Mouse (Mus musculus) stomach, embryonic 15.5 days (tissue): ENCODE measurements at regions not wholly inside any gene's neighbourhood (a gene's known extent, or its start where the extent isn't known, plus 50 kb on each side); places are given as distances from the start of the nearest gene placed in this dataset.

Source experiments
- ATAC-seq: fragments of 200-750 bp; cut with Nextera tagmentation; 2 replicates; pipeline ENCODE4 v1.8.0; 2017; ENCODE audit warnings: low read depth, moderate number of reproducible peaks, moderate TSS enrichment; ENCODE audit not compliant: insufficient read depth, low FRiP score
- H3K27ac ChIP-seq: fragments of 300-500 bp; sonication (generic); 2 replicates; pipeline ENCODE4 v1.5.1; 2015; ENCODE audit warnings: mild to moderate bottlenecking, inconsistent platforms
- H3K27me3 ChIP-seq: fragments of 300-500 bp; sonication (generic); replicated peaks from 2 replicates; pipeline ENCODE4 v1.6.1; 2015; ENCODE audit warnings: inconsistent platforms
- H3K36me3 ChIP-seq: fragments of 300-500 bp; sonication (generic); 2 replicates; pipeline ENCODE4 v1.6.1; 2015; ENCODE audit warnings: inconsistent platforms
- H3K4me1 ChIP-seq: fragments of 300-500 bp; sonication (generic); 2 replicates; pipeline ENCODE4 v1.6.1; 2015; ENCODE audit warnings: inconsistent platforms
- H3K4me2 ChIP-seq: fragments of 300-500 bp; sonication (generic); 2 replicates; pipeline ENCODE4 v1.6.1; 2015; ENCODE audit warnings: mild to moderate bottlenecking, inconsistent platforms
- H3K4me3 ChIP-seq: fragments of 300-500 bp; sonication (generic); replicated peaks from 2 replicates; pipeline ENCODE4 v1.5.1; 2015; ENCODE audit warnings: inconsistent platforms
- H3K9ac ChIP-seq: fragments of 300-500 bp; sonication (generic); 2 replicates; pipeline ENCODE4 v1.6.1; 2015; ENCODE audit warnings: inconsistent platforms
- H3K9me3 ChIP-seq: fragments of 300-500 bp; sonication (generic); 2 replicates; pipeline ENCODE4 v1.6.1; 2016; ENCODE audit warnings: inconsistent platforms
- WGBS: fragments of 180-500 bp; shearing (Covaris S2); methylation state at CpG from one replicate; pipeline ENCODE4 v1.1.7; 2015; 5-methylcytosine and 5-hydroxymethylcytosine counted together

GRCm38 (mm10) chr3:123972367-123972766 is 281.7 kb upstream of the Ndst3 start:
- no peaks in the 10 kb centered on the region for H3K4me1 ChIP-seq
- 75% methylated on average over 3 of the region's 3 CpGs for WGBS
- H3K9me3 ChIP-seq = no peaks in the 10 kb centered on the region
- no peak overlapping the region for H3K4me2 ChIP-seq
- no peak for ATAC-seq
- no peaks in the 10 kb centered on the region for H3K27me3 ChIP-seq
- H3K36me3 ChIP-seq = no peaks in the 10 kb centered on the region
- no peak overlapping the region for H3K4me3 ChIP-seq
- no peak overlapping the region for H3K9ac ChIP-seq
- no peak overlapping the region for H3K27ac ChIP-seq

- no peaks in the 10 kb centered on the region for H3K4me1 ChIP-seq
- H3K36me3 ChIP-seq = no peaks in the 10 kb centered on the region
- no peak for ATAC-seq
- H3K9me3 ChIP-seq = no peaks in the 10 kb centered on the region
- no peak overlapping the region for H3K4me3 ChIP-seq
- WGBS = 65% methylated on average over 16 of the region's 16 CpGs
- no peaks in the 10 kb centered on the region for H3K27me3 ChIP-seq
- H3K9ac ChIP-seq = no peak overlapping the region
- no peak overlapping the region for H3K27ac ChIP-seq
- H3K4me2 ChIP-seq = no peak overlapping the region
Measured at GRCm38 (mm10) chr3:123973806-123974576, 283.3 kb upstream of the Ndst3 start.

- WGBS = 82% methylated on average over 3 of the region's 3 CpGs
Measured at GRCm38 (mm10) chr3:123976475-123976874, 285.8 kb upstream of the Ndst3 start.

GRCm38 (mm10) chr3:123977168-123977567 is 286.5 kb upstream of the Ndst3 start:
- Histone ChIP-seq H3K36me3 (no peaks in the 10 kb centered on the region), H3K4me2 (no peak overlapping the region), H3K9me3 (no peaks in the 10 kb centered on the region), H3K27me3 (no peaks in the 10 kb centered on the region), H3K4me3 (no peak overlapping the region), H3K9ac (no peak overlapping the region), H3K27ac (no peak overlapping the region), H3K4me1 (no peaks in the 10 kb centered on the region)
- 68% methylated on average over 4 of the region's 4 CpGs for WGBS
- ATAC-seq = no peak

More at GRCm38 (mm10) chr3:123976475-123976874, 285.8 kb upstream of the Ndst3 start:
- Histone ChIP-seq H3K9ac (no peak overlapping the region), H3K27me3 (no peaks in the 10 kb centered on the region), H3K9me3 (no peaks in the 10 kb centered on the region), H3K36me3 (no peaks in the 10 kb centered on the region), H3K4me3 (no peak overlapping the region), H3K4me1 (no peaks in the 10 kb centered on the region), H3K4me2 (no peak overlapping the region), H3K27ac (no peak overlapping the region)
- ATAC-seq = no peak

- ATAC-seq = no peak
- H3K4me2 ChIP-seq = no peak overlapping the region
- no peaks in the 10 kb centered on the region for H3K36me3 ChIP-seq
- H3K27ac ChIP-seq = no peak overlapping the region
- no peak overlapping the region for H3K4me3 ChIP-seq
- no peak overlapping the region for H3K9ac ChIP-seq
- no peaks in the 10 kb centered on the region for H3K9me3 ChIP-seq
- H3K4me1 ChIP-seq = no peaks in the 10 kb centered on the region
- H3K27me3 ChIP-seq = no peaks in the 10 kb centered on the region
Measured at GRCm38 (mm10) chr3:123983045-123983444, 292.4 kb upstream of the Ndst3 start.

GRCm38 (mm10) chr3:123983530-123983929 is 292.9 kb upstream of the Ndst3 start:
- Histone ChIP-seq H3K9me3 (no peaks in the 10 kb centered on the region), H3K4me1 (no peaks in the 10 kb centered on the region), H3K9ac (no peak overlapping the region), H3K36me3 (no peaks in the 10 kb centered on the region), H3K27ac (no peak overlapping the region), H3K27me3 (no peaks in the 10 kb centered on the region), H3K4me3 (no peak overlapping the region), H3K4me2 (no peak overlapping the region)
- no peak for ATAC-seq
- 26% methylated on average over 1 of the region's 1 CpGs for WGBS

- H3K9ac ChIP-seq = no peak overlapping the region
- no peaks in the 10 kb centered on the region for H3K9me3 ChIP-seq
- no peak overlapping the region for H3K27ac ChIP-seq
- H3K4me1 ChIP-seq = no peaks in the 10 kb centered on the region
- H3K36me3 ChIP-seq = no peaks in the 10 kb centered on the region
- WGBS = 11% methylated on average over 1 of the region's 1 CpGs
- no peaks in the 10 kb centered on the region for H3K27me3 ChIP-seq
- H3K4me3 ChIP-seq = no peak overlapping the region
- no peak for ATAC-seq
- no peak overlapping the region for H3K4me2 ChIP-seq
Measured at GRCm38 (mm10) chr3:123984028-123984427, 293.4 kb upstream of the Ndst3 start.

GRCm38 (mm10) chr3:123999957-124000616 is 309.4 kb upstream of the Ndst3 start:
- Histone ChIP-seq H3K27me3 (no peaks in the 10 kb centered on the region), H3K9ac (no peak overlapping the region), H3K4me3 (no peak overlapping the region), H3K27ac (no peak overlapping the region), H3K4me1 (no peaks in the 10 kb centered on the region), H3K36me3 (no peaks in the 10 kb centered on the region), H3K9me3 (no peaks in the 10 kb centered on the region), H3K4me2 (no peak overlapping the region)
- 79% methylated on average over 3 of the region's 3 CpGs for WGBS
- peak; percentile 39; the same call in 1 of the 2 replicates for ATAC-seq

- no peak overlapping the region for H3K4me2 ChIP-seq
- no peak for ATAC-seq
- WGBS = 60% methylated on average over 1 of the region's 1 CpGs
Measured at GRCm38 (mm10) chr3:124000883-124001282, 310.2 kb upstream of the Ndst3 start.

GRCm38 (mm10) chr3:124011685-124012084 is 309.0 kb upstream of the Tram1l1 start:
- Histone ChIP-seq H3K4me1 (no peaks in the 10 kb centered on the region), H3K9ac (no peak overlapping the region), H3K27ac (no peak overlapping the region), H3K4me2 (no peak overlapping the region), H3K9me3 (no peaks in the 10 kb centered on the region), H3K4me3 (no peak overlapping the region), H3K27me3 (no peaks in the 10 kb centered on the region), H3K36me3 (no peaks in the 10 kb centered on the region)
- ATAC-seq = no peak
- WGBS = 76% methylated on average over 1 of the region's 1 CpGs

More at GRCm38 (mm10) chr3:124000883-124001282, 310.2 kb upstream of the Ndst3 start:
- no peaks in the 10 kb centered on the region for H3K9me3 ChIP-seq
- H3K4me1 ChIP-seq = no peaks in the 10 kb centered on the region
- H3K4me3 ChIP-seq = no peak overlapping the region
- H3K27ac ChIP-seq = no peak overlapping the region
- no peaks in the 10 kb centered on the region for H3K27me3 ChIP-seq
- no peaks in the 10 kb centered on the region for H3K36me3 ChIP-seq
- H3K9ac ChIP-seq = no peak overlapping the region

- Histone ChIP-seq H3K4me2 (no peak overlapping the region), H3K27ac (no peak overlapping the region), H3K4me1 (no peaks in the 10 kb centered on the region), H3K27me3 (no peaks in the 10 kb centered on the region), H3K4me3 (no peak overlapping the region), H3K36me3 (no peaks in the 10 kb centered on the region), H3K9ac (no peak overlapping the region), H3K9me3 (no peaks in the 10 kb centered on the region)
- 91% methylated on average over 1 of the region's 1 CpGs for WGBS
- ATAC-seq = no peak
Measured at GRCm38 (mm10) chr3:124018618-124019017, 302.0 kb upstream of the Tram1l1 start.

GRCm38 (mm10) chr3:124026188-124026587 is 294.5 kb upstream of the Tram1l1 start:
- no peak overlapping the region for H3K4me3 ChIP-seq
- H3K36me3 ChIP-seq = no peaks in the 10 kb centered on the region
- H3K4me1 ChIP-seq = no peaks in the 10 kb centered on the region
- H3K27ac ChIP-seq = no peak overlapping the region
- 80% methylated on average over 4 of the region's 4 CpGs for WGBS
- no peaks in the 10 kb centered on the region for H3K9me3 ChIP-seq
- ATAC-seq = no peak
- H3K4me2 ChIP-seq = no peak overlapping the region
- no peaks in the 10 kb centered on the region for H3K27me3 ChIP-seq
- no peak overlapping the region for H3K9ac ChIP-seq
